Mouse (Mus musculus): ENCODE measurements at regions not wholly inside any gene's neighbourhood (a gene's known extent, or its start where the extent isn't known, plus 50 kb on each side); places are given as distances from the start of the nearest gene placed in this dataset.
"Not testable (repeated sequence)": the region's sequence is repeated elsewhere in the genome, so short reads cannot be mapped to it uniquely, and the experiment has no call there.

DNA sequence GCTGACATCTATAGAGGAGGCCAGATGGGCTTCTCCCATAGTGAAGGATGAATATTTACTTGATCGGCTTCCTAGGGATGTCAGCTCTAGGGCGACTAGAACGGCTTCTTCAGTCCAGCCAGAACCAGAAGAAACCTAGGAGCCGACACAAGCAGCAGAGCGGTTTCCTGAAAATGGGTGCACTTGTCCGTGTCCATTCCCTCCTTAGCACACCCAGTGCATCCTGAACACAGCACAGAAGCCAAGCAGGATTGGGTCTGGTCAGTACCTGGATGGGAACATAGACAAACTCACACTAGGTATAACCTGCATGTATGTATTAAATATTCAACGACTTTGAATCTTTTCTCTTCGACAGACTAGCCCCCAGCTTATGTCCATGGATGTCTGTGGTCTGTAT lies 407.9 kb upstream of the Cdh5 start:
- no peak for DNase-seq

DNA sequence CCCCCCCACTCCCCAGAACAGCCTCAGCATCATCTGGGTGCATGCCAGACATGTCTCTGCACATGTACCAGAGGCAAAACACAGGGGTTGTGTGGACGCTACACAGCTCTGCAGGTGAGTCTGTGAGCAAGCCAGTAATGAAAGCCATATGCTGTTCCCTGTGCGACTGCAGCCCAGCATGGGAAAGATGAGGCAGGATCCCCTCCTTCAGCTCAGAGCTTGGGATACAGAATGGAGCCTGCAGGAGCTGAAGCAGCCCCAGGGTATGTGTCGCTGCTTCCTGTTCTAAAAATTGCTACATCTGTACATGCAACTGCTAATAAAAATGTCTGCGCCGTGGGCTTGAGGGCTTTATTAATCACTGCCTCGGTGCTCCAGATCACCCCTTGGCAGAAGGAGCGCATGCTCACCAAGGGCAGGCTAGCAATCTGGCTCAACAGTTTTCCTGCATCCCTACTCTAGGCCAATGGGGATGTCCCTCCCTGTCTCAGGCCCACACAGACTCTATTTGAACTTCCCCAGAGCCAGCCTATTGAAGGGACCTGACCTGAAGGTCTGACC lies 407.0 kb upstream of the Cdh5 start:
- DNase-seq = no peak

DNA sequence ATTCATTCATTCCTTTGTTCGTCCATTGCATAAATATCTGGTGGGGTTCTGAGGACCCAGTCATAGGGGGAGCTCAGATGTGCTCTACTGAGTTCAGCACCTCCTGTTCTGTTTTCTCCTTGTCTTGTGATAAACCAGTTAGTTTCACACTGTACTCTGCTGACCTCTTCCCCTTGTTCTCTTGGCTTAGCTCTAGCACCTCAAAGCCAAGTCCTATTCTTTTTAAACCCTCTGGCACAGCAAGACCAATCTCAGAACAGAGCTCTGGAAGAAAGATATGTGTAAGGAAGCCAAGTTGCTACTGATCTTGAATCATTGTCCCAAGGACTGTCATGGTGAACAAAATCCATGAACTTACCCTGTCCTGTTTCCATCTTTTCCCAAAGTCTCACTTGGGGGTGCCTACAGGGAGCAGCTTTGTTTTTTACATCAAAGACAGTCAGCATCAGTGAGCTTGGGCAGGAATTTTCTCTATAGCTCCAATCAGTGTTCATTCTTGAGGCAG lies 402.4 kb upstream of the Cdh5 start:
- DNase-seq = no peak

DNA sequence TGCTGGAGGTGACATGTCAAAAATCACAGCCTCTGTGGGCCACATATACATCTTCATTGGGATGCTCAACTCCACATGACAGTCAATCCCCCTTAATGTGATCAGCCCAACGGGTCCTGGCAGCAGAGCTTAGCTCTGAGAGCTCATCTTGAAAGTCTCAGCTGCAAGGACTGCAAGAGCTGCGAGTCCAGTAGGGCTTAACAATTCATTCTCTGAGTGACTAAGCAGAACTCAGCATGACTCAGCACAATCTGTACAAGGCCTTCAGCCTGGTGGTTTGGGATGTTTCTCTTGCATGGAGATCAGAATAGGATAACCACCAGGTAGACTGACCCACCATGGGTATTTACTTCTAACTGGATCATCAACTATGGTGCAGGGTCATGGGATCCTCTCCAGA lies 399.2 kb upstream of the Cdh5 start:
- no peak for DNase-seq

- no peak for DNase-seq
Measured at GRCm38 (mm10) chr8:103706084-103706483, 395.3 kb upstream of the Cdh5 start.

DNA sequence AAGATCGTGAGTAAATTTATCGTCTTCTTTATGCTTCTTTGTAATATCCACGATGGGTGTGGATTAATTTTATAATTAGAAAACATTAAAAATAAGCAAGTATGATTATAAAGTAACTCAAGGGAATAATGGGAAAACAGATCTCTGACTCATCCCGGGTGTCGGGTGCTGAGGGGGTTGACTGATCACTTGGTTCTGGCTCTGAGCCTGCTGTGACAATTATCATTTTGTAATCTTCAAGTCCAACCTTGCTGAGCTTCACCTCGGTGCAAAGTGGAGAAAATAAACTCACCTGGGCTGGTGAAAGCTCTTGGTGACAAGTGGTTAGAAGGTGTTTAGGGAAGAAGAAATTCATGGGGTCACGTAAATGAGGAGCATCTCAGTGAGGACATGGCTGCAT lies 390.6 kb upstream of the Cdh5 start:
- not testable (repeated sequence) for DNase-seq

GRCm38 (mm10) chr8:103717723-103718122 lies 383.7 kb upstream of the Cdh5 start:
- DNase-seq = no peak

- no peak for DNase-seq
Measured at GRCm38 (mm10) chr8:103733466-103733865, 368.0 kb upstream of the Cdh5 start.

- no peak for DNase-seq
Measured at GRCm38 (mm10) chr8:103738330-103738729, 363.1 kb upstream of the Cdh5 start.

DNA sequence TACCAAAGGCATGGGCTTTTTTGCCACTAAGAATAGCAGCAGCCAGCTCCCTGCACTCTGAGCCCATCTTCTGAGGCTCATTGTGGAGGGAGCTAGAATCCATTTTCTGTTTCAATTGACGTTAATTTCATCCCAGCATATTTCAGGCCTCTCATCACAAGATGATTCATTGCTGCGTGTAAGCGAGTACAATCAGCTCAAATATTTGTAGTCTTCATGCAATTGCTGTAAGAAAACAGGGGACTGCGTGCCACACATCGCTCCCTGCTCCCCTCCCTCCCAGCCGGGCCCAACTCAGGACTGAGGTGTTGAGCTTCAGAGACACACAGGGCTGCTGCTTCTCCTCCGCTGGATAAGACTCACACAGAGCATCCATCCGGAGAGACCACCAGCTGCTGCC lies 360.0 kb upstream of the Cdh5 start:
- DNase-seq = no peak

DNA sequence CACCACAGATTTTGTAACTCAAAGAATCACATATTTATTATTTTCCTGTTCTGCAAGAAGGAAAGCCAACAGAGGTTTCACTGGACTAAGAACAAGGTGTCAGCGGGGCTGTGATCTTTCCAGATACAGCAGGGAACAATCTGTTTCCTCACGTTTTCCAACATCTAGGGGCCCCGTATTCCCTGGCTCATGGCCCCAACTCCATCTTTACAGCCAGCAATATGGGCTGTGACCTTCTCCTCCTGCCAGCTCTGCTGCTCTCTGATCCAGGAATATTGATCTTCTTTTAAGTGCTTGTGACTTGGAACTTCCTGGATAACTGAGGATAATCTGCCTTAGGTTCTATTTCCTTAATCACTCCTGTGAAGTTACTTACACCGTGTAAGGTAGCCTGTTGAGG lies 352.7 kb upstream of the Cdh5 start:
- no peak for DNase-seq

DNA sequence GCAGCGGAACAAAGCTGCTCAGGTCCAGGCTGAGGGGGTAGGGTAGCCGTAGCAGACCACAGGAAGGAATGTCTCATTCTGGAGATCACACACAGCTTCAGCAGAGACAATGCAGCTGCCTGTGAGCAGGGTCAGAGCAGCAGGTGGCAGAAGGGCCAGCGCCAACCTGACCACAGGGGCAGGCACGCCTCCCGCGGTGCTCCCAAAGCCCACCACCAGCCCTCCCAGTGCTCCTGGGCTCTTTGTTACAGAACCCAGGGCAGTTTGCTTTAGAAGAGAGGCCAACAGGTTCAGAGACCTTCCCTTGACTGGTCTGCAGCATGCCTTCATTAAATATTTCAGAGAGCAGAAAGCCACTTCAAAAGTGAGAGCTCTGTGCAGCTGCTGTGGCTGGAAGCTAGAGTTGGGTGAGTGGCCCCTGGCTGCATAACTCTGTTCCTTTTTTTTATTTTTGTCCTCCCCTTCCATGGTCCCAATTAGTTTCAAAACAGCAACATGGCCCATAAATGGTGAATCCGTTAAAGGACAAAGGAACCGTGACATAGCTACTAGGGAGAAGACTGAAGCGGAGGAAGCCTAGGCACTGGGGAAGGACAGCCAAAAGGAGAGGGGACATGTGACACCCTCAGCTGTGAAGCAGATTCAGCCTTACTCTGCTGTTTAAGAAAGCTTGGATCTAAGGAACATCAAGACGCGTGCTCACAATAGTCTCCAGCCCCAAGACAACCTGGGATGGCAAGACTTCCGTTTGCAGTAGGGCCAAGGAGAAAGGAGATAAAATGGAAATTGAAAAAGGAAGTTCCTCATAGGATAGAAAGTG lies 350.9 kb upstream of the Cdh5 start:
- no peak for DNase-seq

DNA sequence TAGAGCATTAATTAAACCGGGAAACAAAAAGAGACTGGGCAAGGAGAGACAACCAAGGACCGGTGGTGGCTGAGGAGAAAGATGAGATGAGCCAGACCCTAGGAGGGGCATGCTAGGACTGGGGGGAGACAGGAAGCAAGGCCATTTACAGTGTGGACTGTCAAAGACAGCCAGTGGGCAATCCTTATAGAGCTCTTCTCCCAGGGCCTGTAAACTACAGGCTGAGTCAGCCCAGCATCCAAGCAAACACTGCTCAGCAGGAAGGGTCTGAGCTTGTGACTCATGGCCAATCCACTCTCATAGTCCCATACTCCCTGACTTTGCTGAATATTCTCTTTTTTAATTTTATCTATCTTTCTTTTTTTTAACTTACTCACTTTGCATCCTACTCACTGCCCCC lies 350.3 kb upstream of the Cdh5 start:
- no peak for DNase-seq

DNA sequence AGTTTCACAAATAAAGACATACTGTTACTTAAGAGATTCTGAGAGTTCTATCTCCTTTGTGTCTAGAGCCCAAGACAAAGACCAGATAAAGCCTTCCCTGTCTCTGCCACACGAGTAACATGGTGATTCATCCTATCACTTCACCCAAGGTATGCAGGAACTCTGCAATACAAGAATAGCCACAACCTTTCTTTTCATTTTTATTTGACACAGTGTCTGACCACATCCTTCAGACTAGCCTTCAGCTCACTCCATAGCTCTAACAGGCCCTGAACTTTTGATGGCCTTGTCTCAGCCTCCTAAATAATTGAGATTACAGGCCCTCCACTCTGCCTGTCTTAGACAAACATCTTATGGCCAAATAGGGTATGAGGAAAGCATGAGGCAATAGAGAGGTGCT lies 337.6 kb upstream of the Cdh5 start:
- DNase-seq = no peak

- no peak for DNase-seq
Measured at GRCm38 (mm10) chr8:103779658-103780057, 321.8 kb upstream of the Cdh5 start.

GRCm38 (mm10) chr8:103788308-103788707 lies 313.1 kb upstream of the Cdh5 start:
- DNase-seq = no peak

GRCm38 (mm10) chr8:103793331-103793730 lies 308.1 kb upstream of the Cdh5 start:
- no peak for DNase-seq

DNA sequence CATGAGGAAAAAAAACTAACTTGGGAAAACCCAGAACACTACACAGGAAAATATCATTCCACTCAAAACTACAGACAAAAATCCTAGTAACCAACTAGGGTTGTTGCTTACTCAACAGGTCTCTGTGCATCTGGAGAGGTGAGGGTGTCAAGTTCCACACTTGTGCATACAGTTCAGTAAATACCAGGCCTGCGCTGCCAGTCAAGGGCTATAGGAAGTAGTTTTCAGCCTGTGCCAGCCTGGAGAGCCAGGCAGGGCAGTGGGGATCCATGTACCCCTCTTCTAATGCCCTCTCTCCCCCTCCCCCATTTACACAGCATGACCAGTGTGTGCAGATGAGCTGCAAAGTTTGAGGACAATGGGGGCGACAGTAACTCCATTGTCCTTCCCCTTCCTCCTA lies 302.8 kb upstream of the Cdh5 start:
- DNase-seq = not testable (repeated sequence)

DNA sequence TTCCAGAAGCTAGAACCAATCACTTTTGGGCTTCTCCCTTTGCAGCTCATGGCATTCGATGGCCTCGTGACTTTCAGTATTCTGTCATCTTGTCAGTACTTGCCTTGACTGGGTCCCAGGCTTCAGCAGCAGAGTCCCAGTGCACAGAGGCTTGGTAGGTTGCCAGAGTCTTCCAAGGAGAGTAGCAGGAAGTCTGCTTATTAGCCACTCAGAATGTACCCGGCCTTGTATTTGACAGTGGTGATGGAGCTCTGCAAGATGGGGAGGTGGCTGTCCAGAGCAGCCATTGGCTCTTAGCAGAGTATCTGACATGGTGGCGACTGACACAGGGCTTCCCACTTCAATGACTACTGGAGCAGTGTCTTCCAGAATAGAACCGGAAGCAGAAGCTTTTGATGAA lies 293.3 kb upstream of the Cdh5 start:
- DNase-seq = no peak

DNA sequence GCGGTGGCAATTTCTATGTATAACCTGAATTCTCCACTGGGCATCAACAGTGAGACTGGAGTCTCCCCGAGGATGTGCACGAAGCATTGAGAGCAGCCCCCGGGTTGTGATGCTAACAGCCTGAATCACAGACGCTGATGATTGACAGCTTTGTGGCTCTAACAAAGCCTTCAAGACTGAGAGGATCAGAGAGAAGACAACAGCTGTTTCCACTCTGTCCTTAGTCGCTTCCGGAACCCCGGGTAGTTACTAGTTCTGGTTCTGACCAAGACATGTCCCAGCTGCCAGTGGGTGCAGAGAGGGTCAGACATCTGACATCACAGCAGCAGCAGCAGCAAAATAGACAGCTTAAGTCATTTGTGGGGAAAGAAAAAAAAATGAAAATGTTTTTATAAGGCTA lies 292.8 kb upstream of the Cdh5 start:
- DNase-seq = no peak

DNA sequence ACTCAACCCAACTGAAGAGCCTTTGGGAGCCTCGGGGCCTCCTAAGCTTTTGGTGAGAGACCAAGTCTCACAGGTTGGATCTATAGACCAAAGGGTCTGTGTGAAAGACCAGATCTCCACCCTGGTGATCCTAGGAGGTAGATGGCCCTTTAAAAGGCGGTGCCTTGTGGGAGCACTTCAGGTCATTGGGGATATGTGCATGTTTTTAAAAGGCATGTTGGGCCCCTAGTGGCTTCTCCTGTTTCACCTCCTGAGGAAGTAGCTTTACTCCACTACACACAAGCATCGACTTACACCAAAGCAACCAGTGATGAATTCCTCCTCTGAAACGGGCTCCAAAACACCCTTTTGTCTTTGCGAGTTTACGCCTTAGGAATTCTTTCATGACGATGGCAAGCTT lies 292.3 kb upstream of the Cdh5 start:
- DNase-seq = no peak

DNA sequence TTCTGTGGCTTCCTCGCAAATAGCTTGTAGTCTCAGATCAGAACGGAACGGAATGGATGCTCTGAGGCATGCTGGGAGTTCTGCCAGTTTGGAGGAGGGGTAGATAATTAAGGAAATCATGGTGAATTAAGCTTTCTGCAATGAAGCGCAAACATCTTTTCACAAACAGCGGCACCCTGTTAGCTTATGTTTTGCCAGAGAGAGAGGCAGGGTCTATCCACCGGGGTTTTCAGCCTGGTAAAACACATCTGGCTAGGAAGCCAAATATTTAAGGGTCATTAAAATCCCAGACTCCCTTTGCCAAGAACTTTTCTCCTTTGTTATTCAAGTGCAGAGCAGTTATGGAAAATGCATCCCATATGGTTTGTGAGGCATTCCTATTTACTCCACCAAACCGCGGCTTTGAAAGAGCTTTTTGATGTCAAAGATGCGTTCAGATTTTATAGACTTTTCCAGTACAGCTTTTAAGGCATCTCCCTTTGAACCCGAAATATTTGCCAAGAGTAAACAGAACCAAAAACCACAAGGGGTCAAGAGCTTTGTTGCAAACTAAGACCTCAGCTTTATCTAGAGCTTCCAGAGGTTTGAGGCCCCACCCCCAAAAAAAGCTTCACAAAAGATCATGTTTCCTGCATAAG lies 287.4 kb upstream of the Cdh5 start:
- no peak for DNase-seq

DNA sequence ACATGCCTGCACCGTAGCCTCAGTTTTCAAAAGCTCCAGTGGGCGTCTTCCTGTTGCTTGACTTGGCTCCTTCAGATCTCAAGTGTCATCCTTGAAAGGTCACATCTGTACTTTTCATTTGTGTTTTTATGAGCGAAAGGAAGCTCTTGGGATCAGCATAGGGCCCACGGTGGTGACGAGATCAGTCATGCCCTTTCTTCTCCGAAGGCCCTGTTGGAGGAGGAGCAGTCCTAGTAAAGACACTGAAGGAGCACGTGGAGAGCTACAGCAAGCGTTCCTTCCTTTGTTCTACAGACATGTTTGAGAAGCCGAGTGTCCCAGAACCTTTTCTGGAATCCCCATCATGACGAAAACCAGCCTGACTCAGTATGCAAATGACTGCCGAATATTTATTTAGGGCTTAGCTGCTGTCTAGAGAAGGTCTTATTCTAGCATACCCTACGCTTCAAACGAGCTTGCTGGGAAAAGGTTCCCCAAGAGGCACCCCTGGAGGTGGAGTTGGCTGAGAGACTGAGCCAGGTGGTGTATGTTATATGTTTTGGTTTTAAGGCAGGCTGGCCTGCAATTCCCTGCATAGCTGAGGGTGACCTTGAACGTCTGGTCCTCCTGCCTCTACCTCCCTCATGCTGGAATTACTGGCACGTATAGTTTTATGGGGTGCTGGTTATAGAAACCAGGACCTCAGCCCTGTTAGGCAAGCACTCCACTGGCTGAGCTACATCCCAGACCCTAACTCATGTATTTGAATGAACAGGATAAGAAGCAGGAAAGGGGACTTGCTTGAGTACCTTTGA lies 285.1 kb upstream of the Cdh5 start:
- no peak for DNase-seq
